30 mouse cellular contexts compared by ENCODE assay signal in genomic region chr12:56528034-56528570, GRCm38 (mm10). TPM values are rescaled to one million over a fixed set of nuclear protein-coding genes. Genes with fewer than 3 reads are reported as not detected.
DNase-seq lines count a peak whose midpoint lies in the region; ATAC-seq and TF ChIP-seq lines count a peak whose summit lies in the region.
"Had no signal": no experiment of that assay in that cellular context is flagged by ENCODE, and none has a peak within 500 bp of the region (broad histone marks: within the 10 kb centered on the region; RNA-seq: fewer than 3 reads in every experiment).

No protein-coding gene starts in this region.

- no peak for TF ChIP-seq CTCF in forebrain, postnatal 0 days (IDR thresholded peaks at IDR 0.05; ENCODE audit: low read depth)

- H3K4me2 ChIP-seq in forebrain, embryonic 11.5 days (ENCODE audit: low read depth, low read length, severe bottlenecking), result peak overlapping the region; percentile 13; the same call in 1 of the 2 replicates
- no peak overlapping the region for H3K4me2 ChIP-seq in forebrain, postnatal 0 days (ENCODE audit: low read depth)
- H3K4me2 ChIP-seq in lung, embryonic 15.5 days, result peak overlapping the region; percentile 18; the same call in 1 of the 2 replicates
- no peak overlapping the region for H3K4me2 ChIP-seq in limb, embryonic 11.5 days (ENCODE audit: low read depth, severe bottlenecking)
- H3K4me2 ChIP-seq: embryonic facial prominence, embryonic 15.5 days; stomach, embryonic 15.5 days had no signal

- peak overlapping the region; percentile 25 for H3K4me3 ChIP-seq in forebrain, embryonic 11.5 days (ENCODE audit: low read depth, low read length)
- H3K4me3 ChIP-seq in forebrain, postnatal 0 days (ENCODE audit: low read depth, low read length), result no peak overlapping the region
- H3K4me3 ChIP-seq in lung, embryonic 15.5 days, result peak overlapping the region; percentile 53
- peak overlapping the region; percentile 39 for H3K4me3 ChIP-seq in embryonic facial prominence, embryonic 10.5 days
- H3K4me3 ChIP-seq in limb, embryonic 11.5 days (ENCODE audit: low read depth, low read length), result no peak overlapping the region
- H3K4me3 ChIP-seq: embryonic facial prominence, embryonic 15.5 days; layer of hippocampus, adult 2 months; megakaryocyte, embryonic 14.5 days; myocyte; stomach, embryonic 15.5 days had no signal

- peak overlapping the region; percentile 25; the same call in 1 of the 2 replicates for H3K27ac ChIP-seq in forebrain, embryonic 11.5 days (ENCODE audit: low read depth, low read length)
- no peak overlapping the region for H3K27ac ChIP-seq in forebrain, postnatal 0 days (ENCODE audit: low read depth, low read length)
- peak overlapping the region; percentile 93 for H3K27ac ChIP-seq in lung, embryonic 15.5 days
- H3K27ac ChIP-seq in embryonic facial prominence, embryonic 10.5 days (replicated peaks), result no peak overlapping the region
- no peak overlapping the region for H3K27ac ChIP-seq in limb, embryonic 11.5 days (replicated peaks; ENCODE audit: low read depth, low read length)
- H3K27ac ChIP-seq: embryonic facial prominence, embryonic 15.5 days; layer of hippocampus, adult 2 months; stomach, embryonic 15.5 days had no signal

- DNase-seq in forebrain, embryonic 11.5 days (ENCODE audit: low spot score), result no peak
- no peak for DNase-seq in forebrain, postnatal 0 days
- DNase-seq in lung, postnatal 36 days, result no peak
- peak; percentile 29 for DNase-seq in embryonic facial prominence, embryonic 10.5 days (ENCODE audit: low spot score)
- peak; percentile 35 for DNase-seq in limb, embryonic 11.5 days (ENCODE audit: low spot score)
- no peak for DNase-seq in gastrocnemius, postnatal 10 days
- no peak for DNase-seq in right cerebral cortex, postnatal 25 days
- DNase-seq: adrenal gland, postnatal 10 days; cerebellum, postnatal 10 days; heart, adult 11 months; kidney, adult 2 months; kidney, postnatal 14 days; layer of hippocampus, postnatal 36 days; liver; right cerebral cortex, postnatal 14 days; thymus, adult 18-20 months; thymus, postnatal 4 days had no signal

- no peaks in the 10 kb centered on the region for H3K9me3 ChIP-seq in forebrain, embryonic 11.5 days (ENCODE audit: control insufficient read depth, low read length)
- H3K9me3 ChIP-seq in forebrain, postnatal 0 days (ENCODE audit: low read length), result no peaks in the 10 kb centered on the region
- no peaks in the 10 kb centered on the region for H3K9me3 ChIP-seq in lung, embryonic 15.5 days
- H3K9me3 ChIP-seq in embryonic facial prominence, embryonic 10.5 days, result no peaks in the 10 kb centered on the region
- H3K9me3 ChIP-seq in limb, embryonic 11.5 days (ENCODE audit: control insufficient read depth, low read length), result no peaks in the 10 kb centered on the region
- H3K9me3 ChIP-seq: embryonic facial prominence, embryonic 15.5 days; stomach, embryonic 15.5 days had no signal

- peaks cover 90% of the 10 kb centered on the region for H3K27me3 ChIP-seq in forebrain, embryonic 11.5 days (ENCODE audit: control insufficient read depth, insufficient read depth, low read length)
- peaks cover 84% of the 10 kb centered on the region for H3K27me3 ChIP-seq in forebrain, postnatal 0 days (ENCODE audit: insufficient read depth, low read length)
- H3K27me3 ChIP-seq in lung, embryonic 15.5 days, result peaks cover 92% of the 10 kb centered on the region
- H3K27me3 ChIP-seq in embryonic facial prominence, embryonic 10.5 days (replicated peaks; ENCODE audit: low read depth, poor library complexity, severe bottlenecking), result peaks cover 98% of the 10 kb centered on the region
- H3K27me3 ChIP-seq in limb, embryonic 11.5 days (ENCODE audit: control insufficient read depth, insufficient read depth, low read length), result peaks cover 89% of the 10 kb centered on the region

- H3K4me1 ChIP-seq in forebrain, embryonic 11.5 days (replicated peaks; ENCODE audit: control insufficient read depth, insufficient read depth, low read length), result no peaks in the 10 kb centered on the region; the same call in 1 of the 2 replicates
- H3K4me1 ChIP-seq in forebrain, postnatal 0 days (ENCODE audit: insufficient read depth), result no peaks in the 10 kb centered on the region
- H3K4me1 ChIP-seq in lung, embryonic 15.5 days, result no peaks in the 10 kb centered on the region
- H3K4me1 ChIP-seq in embryonic facial prominence, embryonic 10.5 days, result peaks cover 3% of the 10 kb centered on the region; the same call in 1 of the 2 replicates
- H3K4me1 ChIP-seq in limb, embryonic 11.5 days (ENCODE audit: control insufficient read depth, insufficient read depth, low read length), result 0 out of 2 replicates have a peak, but pooled peaks cover 2% of the 10 kb centered on the region

- 2% methylated on average over 8 of the region's 8 CpGs for WGBS in forebrain, embryonic 11.5 days
- WGBS in forebrain, postnatal 0 days, result 5% methylated on average over 8 of the region's 8 CpGs
- 3% methylated on average over 8 of the region's 8 CpGs for WGBS in lung, embryonic 15.5 days
- WGBS in embryonic facial prominence, embryonic 10.5 days, result 2% methylated on average over 8 of the region's 8 CpGs
- WGBS in limb, embryonic 11.5 days, result 1% methylated on average over 8 of the region's 8 CpGs

- ATAC-seq in forebrain, embryonic 11.5 days (replicated peaks; ENCODE audit: low FRiP score), result no peak
- ATAC-seq in forebrain, postnatal 0 days, result no peak
- ATAC-seq in lung, embryonic 15.5 days (ENCODE audit: borderline replicate concordance, extremely low read depth, low FRiP score, low TSS enrichment), result no peak
- ATAC-seq in limb, embryonic 11.5 days (ENCODE audit: insufficient number of reproducible peaks, low FRiP score, low TSS enrichment, low read depth), result no peak
- ATAC-seq: activated CD4-positive, CD25-positive, alpha-beta regulatory T cell, adult 4 months; inflammation-experienced regulatory T-cells, adult 6 months had no signal

- H3K36me3 ChIP-seq in forebrain, embryonic 11.5 days (ENCODE audit: control insufficient read depth, insufficient read depth, low read length), result no peaks in the 10 kb centered on the region; the same call in 1 of the 2 replicates
- H3K36me3 ChIP-seq in forebrain, postnatal 0 days (ENCODE audit: insufficient read depth), result no peaks in the 10 kb centered on the region
- H3K36me3 ChIP-seq in lung, embryonic 15.5 days, result no peaks in the 10 kb centered on the region
- no peaks in the 10 kb centered on the region for H3K36me3 ChIP-seq in embryonic facial prominence, embryonic 10.5 days (replicated peaks)
- no peaks in the 10 kb centered on the region for H3K36me3 ChIP-seq in limb, embryonic 11.5 days (ENCODE audit: control insufficient read depth, insufficient read depth, low read length)
- H3K36me3 ChIP-seq: embryonic facial prominence, embryonic 15.5 days; G1E; stomach, embryonic 15.5 days had no signal

- peak overlapping the region; percentile 48 for H3K9ac ChIP-seq in forebrain, embryonic 11.5 days (ENCODE audit: low read length)
- no peak overlapping the region for H3K9ac ChIP-seq in forebrain, postnatal 0 days
- peak overlapping the region; percentile 53 for H3K9ac ChIP-seq in lung, embryonic 15.5 days
- no peak overlapping the region for H3K9ac ChIP-seq in limb, embryonic 11.5 days (ENCODE audit: low read length)
- H3K9ac ChIP-seq: embryonic facial prominence, embryonic 15.5 days; stomach, embryonic 15.5 days had no signal

RNA-seq across cellular contexts. Expression of gene Nkx2-1, which starts 8.6 kb away (rescaled TPM):
- 36.6 and 45.7 TPM in 2 replicates for polyA plus RNA-seq in forebrain, embryonic 11.5 days (2014; fragmentation: Nextera tagmentation; extraction: Ambion mirVana)
- total RNA-seq in forebrain, postnatal 0 days (2014; rRNA removed), result 2.9 and 10.3 TPM in 2 replicates
- polyA plus RNA-seq in forebrain, postnatal 0 days (2015; fragmentation: Nextera tagmentation; extraction: Ambion mirVana), result 3.8 and 7.2 TPM in 2 replicates
- polyA plus RNA-seq in lung, embryonic 15.5 days (2015; fragmentation: Nextera tagmentation; extraction: Ambion mirVana), result 84.7 and 87.6 TPM in 2 replicates
- polyA plus RNA-seq in embryonic facial prominence, embryonic 10.5 days (2016; fragmentation: Nextera tagmentation; extraction: Ambion mirVana), result 4.4 and 9.0 TPM in 2 replicates
- not detected in 2 replicates for polyA plus RNA-seq in limb, embryonic 11.5 days (2014; fragmentation: Nextera tagmentation; extraction: Ambion mirVana)
- total RNA-seq in gastrocnemius, postnatal 10 days (2021), result not detected
- total RNA-seq: adrenal gland, postnatal 10 days; gastrocnemius, adult 18-20 months; hematopoietic stem cell, adult 5-6 weeks; neutrophil, adult 5-6 weeks had no signal
- polyA plus RNA-seq: activated CD4-positive, CD25-positive, alpha-beta regulatory T cell, adult 4 months; embryonic facial prominence, embryonic 15.5 days; G1E; inflammation-experienced regulatory T-cells, adult 6 months; kidney, adult 2 months; liver, embryonic 16.5 days; myocyte had no signal

Comparison
In these comparisons a context has a peak if more than half of its experiments do, and no peak if none do; other contexts are left out.
1. H3K27ac ChIP-seq: peak in forebrain, embryonic 11.5 days (single experiment) and lung, embryonic 15.5 days (single experiment); none in forebrain, postnatal 0 days (single experiment), embryonic facial prominence, embryonic 10.5 days (single experiment) and limb, embryonic 11.5 days (single experiment).
2. H3K4me2 ChIP-seq: peak in forebrain, embryonic 11.5 days (single experiment) and lung, embryonic 15.5 days (single experiment); none in forebrain, postnatal 0 days (single experiment) and limb, embryonic 11.5 days (single experiment).
3. H3K4me3 ChIP-seq: peak in forebrain, embryonic 11.5 days (single experiment), lung, embryonic 15.5 days (single experiment) and embryonic facial prominence, embryonic 10.5 days (single experiment); none in forebrain, postnatal 0 days (single experiment) and limb, embryonic 11.5 days (single experiment).
4. H3K9ac ChIP-seq: peak in forebrain, embryonic 11.5 days (single experiment) and lung, embryonic 15.5 days (single experiment); none in forebrain, postnatal 0 days (single experiment) and limb, embryonic 11.5 days (single experiment).
5. DNase-seq: peak in embryonic facial prominence, embryonic 10.5 days (single experiment) and limb, embryonic 11.5 days (single experiment); none in forebrain, embryonic 11.5 days (single experiment), forebrain, postnatal 0 days (single experiment), lung, postnatal 36 days (single experiment), gastrocnemius, postnatal 10 days (single experiment) and right cerebral cortex, postnatal 25 days (single experiment).